Mouse (Mus musculus) heart, embryonic 16.5 days (tissue): ENCODE data around the gene Gatad2b. TPM values are rescaled to one million over a fixed set of nuclear protein-coding genes. Genes with fewer than 3 reads are reported as not detected.

Source experiments
- ATAC-seq: fragments of 200-750 bp; cut with Nextera tagmentation; replicated peaks from 2 replicates; pipeline ENCODE4 v1.8.0; 2017; ENCODE audit warnings: moderate number of reproducible peaks; ENCODE audit not compliant: insufficient read depth, low FRiP score; ENCODE audit errors: extremely low read depth
- H3K27ac ChIP-seq: fragments of 300-500 bp; sonication (generic); 2 replicates; pipeline ENCODE4 v1.5.1; 2014; ENCODE audit warnings: mild to moderate bottlenecking, low read length, control low read depth, moderate library complexity
- H3K27me3 ChIP-seq: fragments of 300-500 bp; sonication (generic); 2 replicates; pipeline ENCODE4 v1.6.1; 2014; ENCODE audit warnings: low read length, mixed read lengths; ENCODE audit not compliant: control insufficient read depth, insufficient read depth
- H3K36me3 ChIP-seq: fragments of 300-500 bp; sonication (generic); 2 replicates; pipeline ENCODE4 v1.6.1; 2014; ENCODE audit not compliant: control insufficient read depth, insufficient read depth
- H3K4me1 ChIP-seq: fragments of 300-500 bp; sonication (generic); 2 replicates; pipeline ENCODE4 v1.6.1; 2014; ENCODE audit warnings: low read length, mixed read lengths; ENCODE audit not compliant: control insufficient read depth, insufficient read depth
- H3K4me2 ChIP-seq: fragments of 300-500 bp; sonication (generic); 2 replicates; pipeline ENCODE4 v1.6.1; 2014; ENCODE audit warnings: low read depth, mild to moderate bottlenecking, control low read depth, low read length
- H3K4me3 ChIP-seq: fragments of 300-500 bp; sonication (generic); 2 replicates; pipeline ENCODE4 v1.5.1; 2014; ENCODE audit warnings: mild to moderate bottlenecking, control low read depth, low read length
- H3K9ac ChIP-seq: fragments of 300-500 bp; sonication (generic); 2 replicates; pipeline ENCODE4 v1.6.1; 2014; ENCODE audit warnings: low read length, control low read depth
- H3K9me3 ChIP-seq: fragments of 300-500 bp; sonication (generic); replicated peaks from 2 replicates; pipeline ENCODE4 v1.6.1; 2016; ENCODE audit warnings: low read length; ENCODE audit not compliant: control insufficient read depth
- WGBS: fragments of 180-500 bp; shearing (Covaris S2); extraction: QIAGEN DNeasy Blood & Tissue Kit; methylation state at CpG from one replicate; pipeline ENCODE4 v1.1.7; 2014; 5-methylcytosine and 5-hydroxymethylcytosine counted together
- polyA plus RNA-seq: library from polyadenylated mRNA; unstranded; fragments of >200 nt; fragmentation: Nextera tagmentation; extraction: Ambion mirVana; gene quantifications from 2 replicates; pipeline ENCODE4 v1.2.1, GENCODE M21; 2015

The Gatad2b gene
- polyA plus RNA-seq, 1 experiment from 2014 or later: 8.7 TPM

DNA sequence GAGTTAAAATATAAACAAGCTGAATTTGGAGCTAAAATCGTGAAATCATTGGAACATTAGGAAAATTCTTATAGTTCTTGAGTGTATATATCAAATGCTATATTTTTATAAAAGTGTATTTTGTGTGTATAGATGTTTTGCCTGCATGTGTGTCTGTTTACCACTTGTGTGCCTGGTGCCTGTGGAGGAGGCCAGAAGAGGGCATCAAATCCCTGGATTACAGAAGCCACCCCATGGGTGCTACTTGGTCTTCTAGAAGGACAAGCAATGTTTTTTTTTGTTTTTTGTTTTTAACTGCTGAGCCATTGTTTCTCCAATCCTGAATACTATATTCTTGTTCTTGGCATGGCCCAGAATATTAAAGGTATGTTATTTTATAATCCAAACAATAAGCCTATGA lies 2.4 kb upstream of the Gatad2b start:
- Histone ChIP-seq H3K36me3 (no peaks in the 10 kb centered on the region), H3K27me3 (no peaks in the 10 kb centered on the region)

DNA sequence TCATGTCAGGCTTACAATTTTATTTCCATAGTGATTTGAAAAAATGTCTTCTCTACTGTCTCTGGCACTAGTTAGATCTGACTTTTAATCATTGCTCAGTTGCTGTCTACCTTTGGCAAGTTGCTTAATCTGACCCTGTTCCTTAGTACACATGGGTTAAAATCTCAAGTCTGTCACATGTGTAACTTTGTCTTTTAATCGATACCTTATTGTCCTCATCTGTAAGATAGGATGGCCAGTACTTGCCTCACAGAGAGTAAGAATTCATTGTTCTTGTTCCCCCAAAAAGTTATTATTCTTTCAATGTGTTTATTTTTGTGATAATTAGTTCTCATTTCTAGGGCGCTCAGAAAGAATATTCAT lies 1.0 kb upstream of the Gatad2b start:
- Histone ChIP-seq H3K27ac (peak overlapping the region; percentile 88), H3K9me3 (no peaks in the 10 kb centered on the region), H3K4me2 (peak overlapping the region; percentile 73), H3K9ac (peak overlapping the region; percentile 76), H3K4me3 (peak overlapping the region; percentile 62), H3K27me3 (no peaks in the 10 kb centered on the region), H3K4me1 (peaks cover 19% of the 10 kb centered on the region), H3K36me3 (no peaks in the 10 kb centered on the region)
- 28% methylated on average over 2 of the region's 2 CpGs for WGBS
- ATAC-seq: no peak

More for the DNA sequence above, 2.4 kb upstream of the Gatad2b start:
- no peak for ATAC-seq
- Histone ChIP-seq H3K4me3 (no peak overlapping the region), H3K9me3 (no peaks in the 10 kb centered on the region), H3K27ac (no peak overlapping the region), H3K4me1 (peaks cover 17% of the 10 kb centered on the region), H3K4me2 (no peak overlapping the region), H3K9ac (no peak overlapping the region)
- 82% methylated on average over 1 of the region's 1 CpGs for WGBS

DNA sequence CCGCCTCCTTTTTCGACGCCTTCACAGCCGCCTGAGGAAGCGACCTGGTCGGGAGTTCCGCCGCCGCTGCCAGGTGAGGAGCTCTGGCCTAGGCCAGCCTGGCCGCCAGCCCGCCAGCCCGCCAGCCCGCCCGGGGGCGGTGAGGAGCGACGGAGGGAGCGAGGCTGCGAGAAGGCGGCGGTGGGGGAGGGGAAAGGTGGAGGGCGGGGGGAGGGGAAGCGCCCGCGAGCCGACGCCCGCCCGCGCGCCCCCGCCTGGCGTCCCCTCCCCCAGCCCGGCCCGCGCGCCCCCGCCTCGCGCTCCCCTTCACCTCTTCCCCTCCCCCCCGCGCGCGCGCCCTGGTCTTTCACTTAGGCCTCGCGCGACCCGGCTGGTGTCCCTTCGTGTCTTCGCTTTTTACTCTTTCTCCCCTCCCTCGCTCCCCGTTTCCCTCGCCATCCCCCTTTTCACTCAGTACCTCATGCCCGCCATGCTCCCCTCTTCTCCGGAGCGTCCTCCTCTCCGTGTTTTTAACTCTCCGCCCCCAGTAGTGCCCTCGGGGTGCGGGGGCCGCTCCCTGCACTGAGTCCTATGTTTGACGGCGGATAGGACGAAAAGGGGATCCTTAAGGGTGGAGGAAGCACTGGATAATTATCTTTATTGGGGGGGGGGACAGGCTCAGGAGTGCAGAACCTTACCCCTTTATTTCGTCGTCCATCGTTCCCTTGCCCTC lies 530 bp downstream of the Gatad2b start:
- H3K4me1 ChIP-seq: peaks cover 19% of the 10 kb centered on the region
- peak overlapping the region; percentile 94 for H3K9ac ChIP-seq
- peak overlapping the region; percentile 94 for H3K4me3 ChIP-seq
- WGBS: 1% methylated on average over 33 of the region's 68 CpGs
- H3K27ac ChIP-seq: peak overlapping the region; percentile 97
- ATAC-seq: peak; percentile 20
- peak overlapping the region; percentile 89 for H3K4me2 ChIP-seq
- no peaks in the 10 kb centered on the region for H3K27me3 ChIP-seq
- no peaks in the 10 kb centered on the region for H3K36me3 ChIP-seq
- no peaks in the 10 kb centered on the region for H3K9me3 ChIP-seq

GRCm38 (mm10) chr3:90294064-90294440 lies 1.1 kb downstream of the Gatad2b start:
- 3% methylated on average over 11 of the region's 11 CpGs for WGBS
- ATAC-seq: no peak
- Histone ChIP-seq H3K4me2 (peak overlapping the region; percentile 89), H3K27me3 (no peaks in the 10 kb centered on the region), H3K9me3 (no peaks in the 10 kb centered on the region), H3K36me3 (no peaks in the 10 kb centered on the region), H3K4me3 (peak overlapping the region; percentile 94), H3K27ac (peak overlapping the region; percentile 97), H3K9ac (peak overlapping the region; percentile 94), H3K4me1 (peaks cover 19% of the 10 kb centered on the region)

DNA sequence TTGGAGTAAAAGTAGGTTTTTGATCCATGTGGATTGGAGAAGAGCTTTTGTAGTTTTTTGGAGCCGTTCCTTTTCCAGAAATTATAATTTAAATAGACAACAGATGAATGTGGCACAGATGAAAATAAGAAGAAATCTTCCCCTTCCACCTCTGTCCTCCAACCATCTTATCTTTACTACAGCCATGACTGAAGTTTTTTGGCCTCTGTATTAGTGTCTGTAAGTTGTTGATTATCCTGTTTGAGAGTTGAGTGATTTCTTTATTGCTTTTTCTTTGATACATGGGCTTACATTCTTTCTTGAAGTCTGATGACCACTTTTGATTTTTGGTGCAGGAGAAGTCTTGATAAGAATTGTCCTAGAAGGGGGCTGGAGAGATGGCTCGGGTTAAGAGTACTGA lies 1.7 kb downstream of the Gatad2b start:
- Histone ChIP-seq H3K4me3 (peak overlapping the region; percentile 94), H3K9me3 (no peaks in the 10 kb centered on the region), H3K27ac (peak overlapping the region; percentile 21; the same call in 1 of the 2 replicates), H3K9ac (peak overlapping the region; percentile 50; the same call in 1 of the 2 replicates), H3K4me2 (peak overlapping the region; percentile 89), H3K4me1 (peaks cover 19% of the 10 kb centered on the region), H3K36me3 (no peaks in the 10 kb centered on the region), H3K27me3 (no peaks in the 10 kb centered on the region)
- ATAC-seq: no peak
- 55% methylated on average over 2 of the region's 2 CpGs for WGBS

DNA sequence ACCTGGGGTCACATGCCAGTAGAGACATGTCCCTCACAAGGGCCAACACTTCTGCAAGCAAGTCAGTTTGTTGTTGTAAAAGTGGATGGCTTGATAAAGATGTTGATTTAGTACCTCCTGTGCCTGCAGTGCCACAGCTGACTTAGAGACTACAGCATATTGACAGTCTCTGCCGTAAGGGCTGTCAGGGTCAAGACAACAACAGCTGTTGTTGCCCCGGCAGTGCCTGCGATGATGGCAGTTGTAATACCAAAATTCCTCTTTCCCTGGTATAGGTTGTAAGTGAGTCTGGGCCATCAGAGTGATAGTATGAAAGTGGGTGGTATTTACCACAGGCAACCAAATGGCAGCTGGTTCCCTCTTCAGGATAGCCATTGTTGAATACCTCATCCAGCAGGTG lies 12.8 kb downstream of the Gatad2b start:
- peaks cover 8% of the 10 kb centered on the region for H3K4me1 ChIP-seq
- H3K9me3 ChIP-seq: no peaks in the 10 kb centered on the region
- H3K36me3 ChIP-seq: no peaks in the 10 kb centered on the region
- 60% methylated on average over 3 of the region's 3 CpGs for WGBS
- no peak for ATAC-seq
- no peak overlapping the region for H3K9ac ChIP-seq
- H3K4me2 ChIP-seq: no peak overlapping the region
- H3K27me3 ChIP-seq: no peaks in the 10 kb centered on the region
- H3K4me3 ChIP-seq: no peak overlapping the region
- no peak overlapping the region for H3K27ac ChIP-seq

DNA sequence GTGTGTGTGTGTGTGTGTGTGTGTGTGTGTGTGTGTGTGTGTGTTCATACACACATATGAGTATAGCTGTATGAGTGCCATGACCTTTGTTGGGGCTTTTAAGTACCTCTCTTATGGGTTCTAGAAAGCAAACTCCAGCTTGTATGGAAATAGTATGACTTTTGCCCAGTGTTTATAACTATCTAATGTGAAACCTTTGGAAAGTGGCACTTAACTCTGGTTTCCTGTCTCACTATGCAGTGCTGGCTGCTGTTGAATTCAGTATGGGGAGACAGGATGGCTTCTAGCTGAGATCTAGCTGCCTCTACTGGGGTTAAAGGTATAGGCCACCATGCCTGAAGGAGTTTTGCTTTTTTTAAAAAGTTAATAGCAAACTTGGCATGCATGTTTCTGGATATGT lies 16.6 kb downstream of the Gatad2b start:
- no peak overlapping the region for H3K9ac ChIP-seq
- no peak overlapping the region for H3K4me2 ChIP-seq
- H3K27ac ChIP-seq: no peak overlapping the region
- H3K4me1 ChIP-seq: peaks cover 11% of the 10 kb centered on the region
- no peak for ATAC-seq
- H3K27me3 ChIP-seq: no peaks in the 10 kb centered on the region
- H3K4me3 ChIP-seq: no peak overlapping the region
- H3K36me3 ChIP-seq: 0 out of 2 replicates have a peak, but pooled peaks cover 2% of the 10 kb centered on the region
- no peaks in the 10 kb centered on the region for H3K9me3 ChIP-seq

DNA sequence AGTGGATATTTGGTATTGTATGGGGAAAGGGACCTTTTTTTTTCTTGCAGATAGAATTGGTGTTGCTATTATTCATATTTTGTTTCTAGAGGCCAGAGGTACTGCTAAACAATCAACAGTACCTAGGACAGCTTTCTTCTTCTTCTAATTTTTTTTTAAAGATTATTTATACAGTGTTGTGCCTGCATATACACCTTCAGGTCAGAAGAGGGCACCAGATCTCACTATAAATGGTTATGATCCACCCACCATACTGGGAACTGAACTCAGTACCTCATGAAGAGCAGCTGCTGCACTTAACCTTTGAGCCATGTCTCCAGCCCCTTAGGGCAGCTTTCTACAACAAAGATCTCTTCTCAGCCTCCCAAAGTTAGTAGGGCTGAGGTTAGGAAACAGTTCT lies 20.4 kb downstream of the Gatad2b start:
- H3K27me3 ChIP-seq: no peaks in the 10 kb centered on the region
- no peak overlapping the region for H3K9ac ChIP-seq
- 0 out of 2 replicates have a peak, but pooled peaks cover 2% of the 10 kb centered on the region for H3K36me3 ChIP-seq
- H3K4me2 ChIP-seq: no peak overlapping the region
- ATAC-seq: no peak
- H3K4me1 ChIP-seq: peaks cover 6% of the 10 kb centered on the region; the same call in 1 of the 2 replicates
- H3K9me3 ChIP-seq: no peaks in the 10 kb centered on the region
- H3K4me3 ChIP-seq: no peak overlapping the region
- H3K27ac ChIP-seq: no peak overlapping the region

GRCm38 (mm10) chr3:90314241-90314640 lies 21.3 kb downstream of the Gatad2b start:
- Histone ChIP-seq H3K9me3 (no peaks in the 10 kb centered on the region), H3K27me3 (no peaks in the 10 kb centered on the region), H3K27ac (no peak overlapping the region), H3K9ac (no peak overlapping the region), H3K4me1 (peaks cover 6% of the 10 kb centered on the region; the same call in 1 of the 2 replicates), H3K36me3 (0 out of 2 replicates have a peak, but pooled peaks cover 2% of the 10 kb centered on the region), H3K4me2 (no peak overlapping the region), H3K4me3 (no peak overlapping the region)
- no peak for ATAC-seq
